Mouse (Mus musculus): ENCODE measurements around the gene Ppard. TPM values are rescaled to one million over a fixed set of nuclear protein-coding genes. Genes with fewer than 3 reads are reported as not detected.

The Ppard gene
- total RNA-seq (2021) = 10 to 100 TPM; 29.2 to 29.5 TPM
- long read RNA-seq, experiment 1, partial matches to known transcripts = 0 of 4 reads
- long read RNA-seq, experiment 1, other reads (novel, unspliced or antisense) = 3 of 4 reads
- long read RNA-seq, experiment 2, partial matches to known transcripts = 0 of 1 reads
- long read RNA-seq, experiment 2, other reads (novel, unspliced or antisense) = 1 of 1 reads

- DNase-seq = peak; percentile 99
- intact Hi-C loops (cut with DNase I; ENCODE audit: low total_unique reads) = no loop called here
Observed at GRCm38 (mm10) chr17:28232475-28233060, at the start of gene Ppard. TSS of gene Ppard (plus strand) at chr17:28232700.

GRCm38 (mm10) chr17:28184971-28185638 is 47.4 kb upstream of the Ppard start:
- intact Hi-C loops (cut with DNase I; ENCODE audit: low total_unique reads) = no loop called here
- no peak for DNase-seq

GRCm38 (mm10) chr17:28188313-28188712 is 44.2 kb upstream of the Ppard start:
- no peak for DNase-seq
- intact Hi-C loops (cut with DNase I; ENCODE audit: low total_unique reads) = no loop called here

- no peak for DNase-seq
- intact Hi-C loops (cut with DNase I; ENCODE audit: low total_unique reads) = no loop called here
Observed at GRCm38 (mm10) chr17:28192754-28193153, 39.7 kb upstream of the Ppard start.

GRCm38 (mm10) chr17:28193559-28193958 is 38.9 kb upstream of the Ppard start:
- intact Hi-C loops (cut with DNase I; ENCODE audit: low total_unique reads) = no loop called here
- DNase-seq = no peak

- intact Hi-C loops (cut with DNase I; ENCODE audit: low total_unique reads) = no loop called here
- DNase-seq = no peak
Observed at GRCm38 (mm10) chr17:28195033-28195432, 37.5 kb upstream of the Ppard start.

GRCm38 (mm10) chr17:28197646-28198045 is 34.9 kb upstream of the Ppard start:
- DNase-seq = no peak
- intact Hi-C loops (cut with DNase I; ENCODE audit: low total_unique reads) = no loop called here

- DNase-seq = no peak
- intact Hi-C loops (cut with DNase I; ENCODE audit: low total_unique reads) = no loop called here
Observed at GRCm38 (mm10) chr17:28201982-28202381, 30.5 kb upstream of the Ppard start.

- peak; percentile 46 for DNase-seq
- intact Hi-C loops (cut with DNase I; ENCODE audit: low total_unique reads) = no loop called here
Observed at GRCm38 (mm10) chr17:28204052-28204720, 28.3 kb upstream of the Ppard start.

- intact Hi-C loops (cut with DNase I; ENCODE audit: low total_unique reads) = no loop called here
- no peak for DNase-seq
Observed at GRCm38 (mm10) chr17:28205443-28205842, 27.1 kb upstream of the Ppard start.

- intact Hi-C loops (cut with DNase I; ENCODE audit: low total_unique reads) = no loop called here
- no peak for DNase-seq
Observed at GRCm38 (mm10) chr17:28207092-28207491, 25.4 kb upstream of the Ppard start.

- DNase-seq = peak; percentile 86
- intact Hi-C loops (cut with DNase I; ENCODE audit: low total_unique reads) = no loop called here
Observed at GRCm38 (mm10) chr17:28207591-28208313, 24.7 kb upstream of the Ppard start, which contains the start of gene Def6. TSS of gene Def6 (plus strand) at chr17:28207778.

- DNase-seq = no peak
- intact Hi-C loops (cut with DNase I; ENCODE audit: low total_unique reads) = no loop called here
Observed at GRCm38 (mm10) chr17:28208314-28208612, 24.2 kb upstream of the Ppard start.

GRCm38 (mm10) chr17:28209457-28210110 is 22.9 kb upstream of the Ppard start:
- intact Hi-C loops (cut with DNase I; ENCODE audit: low total_unique reads) = no loop called here
- no peak for DNase-seq

GRCm38 (mm10) chr17:28211921-28212341 is 20.6 kb upstream of the Ppard start:
- intact Hi-C loops (cut with DNase I; ENCODE audit: low total_unique reads) = no loop called here
- DNase-seq = no peak

- intact Hi-C loops (cut with DNase I; ENCODE audit: low total_unique reads) = no loop called here
- DNase-seq = no peak
Observed at GRCm38 (mm10) chr17:28212391-28212790, 20.1 kb upstream of the Ppard start.

GRCm38 (mm10) chr17:28213236-28213635 is 19.3 kb upstream of the Ppard start:
- no peak for DNase-seq
- intact Hi-C loops (cut with DNase I; ENCODE audit: low total_unique reads) = no loop called here

GRCm38 (mm10) chr17:28216791-28217190 is 15.7 kb upstream of the Ppard start:
- intact Hi-C loops (cut with DNase I; ENCODE audit: low total_unique reads) = no loop called here
- no peak for DNase-seq

Measured in gastrocnemius, postnatal 14 days (tissue).